Mouse (Mus musculus) kidney, postnatal 25 days (tissue): Measurements from ENCODE around the gene Kalrn.

Source experiments
- DNase-seq, 2 experiments: peaks; one replicate each; pipeline ENCODE4 v3.0.0; 2021; ENCODE audit warnings: mixed read lengths in 2 of 2

Kalrn gene

DNA sequence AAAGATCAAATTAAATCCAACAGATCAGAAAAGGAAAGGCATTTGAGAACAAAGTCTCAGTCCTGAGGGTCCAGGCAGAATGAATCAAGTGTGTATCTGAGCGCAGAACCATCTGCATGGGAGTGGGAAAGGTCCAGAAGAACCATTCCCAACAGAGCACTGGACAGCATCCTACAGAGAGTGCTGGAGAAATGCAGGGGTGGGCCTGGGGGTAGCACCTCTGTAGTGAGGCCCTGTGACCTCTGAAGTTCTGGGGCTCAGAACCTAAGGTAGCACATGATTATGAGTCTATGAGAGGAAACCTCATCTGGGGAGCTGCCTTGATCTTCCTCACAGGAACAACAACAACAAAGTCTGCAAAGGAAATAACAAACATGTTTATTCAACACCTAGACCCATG lies 20.6 kb downstream of the Kalrn start:
- DNase-seq, result no peak

DNA sequence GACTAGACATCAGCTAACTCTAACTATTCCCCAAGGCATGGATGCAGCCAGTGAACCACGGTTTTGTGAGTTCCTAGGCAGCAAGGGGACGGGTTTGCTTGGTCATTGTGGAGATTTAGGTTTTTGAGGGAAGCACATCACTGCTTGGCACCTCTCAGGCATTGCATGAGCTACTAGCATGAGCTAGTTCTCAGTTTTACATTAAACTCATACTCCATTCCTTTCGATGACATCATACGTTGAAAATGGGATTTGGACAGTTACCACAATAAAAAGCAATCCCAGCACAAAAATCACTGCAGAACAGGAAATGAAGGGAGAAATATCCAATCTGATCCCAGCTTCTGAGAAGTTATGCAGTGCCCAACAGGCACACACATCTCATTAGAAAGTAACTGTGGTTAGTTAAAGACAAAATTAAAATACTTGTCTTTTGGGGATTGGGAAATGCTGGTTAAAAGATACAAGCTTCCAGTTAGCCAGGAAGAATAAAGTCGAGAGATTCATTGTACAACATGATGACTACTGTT lies 23.8 kb downstream of the Kalrn start:
- no peak for DNase-seq

DNA sequence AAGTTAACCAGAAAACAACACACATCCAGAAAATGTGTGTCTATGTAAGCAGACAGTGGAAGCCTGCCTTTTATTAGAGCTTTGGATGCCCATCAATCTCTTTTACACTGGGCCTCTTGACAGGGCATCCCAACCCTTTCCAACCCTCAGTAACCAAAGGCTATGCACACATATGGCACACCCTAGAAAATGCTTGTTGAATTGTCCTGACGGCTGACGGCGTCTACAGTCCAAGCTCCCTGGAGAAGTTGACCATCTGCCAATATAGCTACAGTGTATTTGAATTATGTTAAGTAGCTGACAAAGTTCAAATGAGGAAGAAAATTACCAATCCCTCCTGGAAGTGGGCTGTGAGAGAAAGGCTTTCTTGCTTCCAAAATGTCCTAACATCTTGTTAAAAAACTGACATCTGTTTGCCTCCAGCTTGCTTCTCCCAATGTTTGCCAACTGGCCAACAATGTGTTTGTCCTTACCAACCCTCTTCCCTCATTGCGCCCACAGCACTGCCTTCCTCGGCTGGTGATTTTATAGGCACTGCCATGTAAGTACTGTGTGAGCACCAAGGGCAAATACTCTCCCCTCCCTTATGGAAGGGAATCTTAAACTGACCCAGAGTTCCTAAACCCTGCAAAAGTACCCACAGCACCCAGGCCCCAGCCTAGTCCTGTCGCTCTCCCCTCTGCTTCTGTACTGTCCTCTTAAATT lies 26.4 kb downstream of the Kalrn start:
- no peak for DNase-seq

DNA sequence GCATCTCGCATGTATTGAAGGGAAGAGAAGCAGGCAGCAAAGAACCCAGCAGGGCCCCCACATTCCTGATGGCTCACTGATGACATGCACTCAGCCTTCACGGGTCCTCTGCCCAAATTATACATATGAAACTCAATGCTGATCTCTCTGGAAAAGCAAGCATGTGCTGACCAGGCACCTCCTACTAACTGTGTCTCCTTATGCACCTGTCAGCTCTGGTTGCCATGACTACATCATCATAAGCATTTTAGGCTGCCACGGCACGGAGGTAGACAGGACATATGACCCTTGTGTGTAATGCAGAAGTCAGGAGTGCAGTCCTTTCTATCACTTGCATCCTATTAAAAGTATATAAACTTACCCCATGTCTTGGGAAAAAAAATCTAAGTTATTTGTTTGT lies 29.6 kb downstream of the Kalrn start:
- DNase-seq, result no peak

DNA sequence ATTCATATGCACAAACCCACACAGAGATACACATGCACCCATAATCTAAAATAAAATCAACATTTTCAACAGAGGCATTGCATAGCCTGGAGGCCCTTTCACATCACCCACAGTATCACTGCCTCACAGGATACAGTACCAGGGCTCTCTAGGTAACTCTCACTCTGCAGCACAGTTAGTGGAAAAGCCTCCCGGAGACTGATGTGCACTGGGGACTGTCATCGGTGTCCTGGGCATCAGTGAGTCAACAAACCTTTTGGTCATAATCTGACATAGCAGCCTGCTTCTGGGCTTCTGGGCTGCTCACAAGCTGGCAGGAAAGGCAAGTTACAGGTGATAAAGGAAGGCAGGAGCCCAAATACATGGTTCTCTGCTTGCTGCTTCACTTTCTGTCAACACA lies 31.0 kb downstream of the Kalrn start:
- no peak for DNase-seq

DNA sequence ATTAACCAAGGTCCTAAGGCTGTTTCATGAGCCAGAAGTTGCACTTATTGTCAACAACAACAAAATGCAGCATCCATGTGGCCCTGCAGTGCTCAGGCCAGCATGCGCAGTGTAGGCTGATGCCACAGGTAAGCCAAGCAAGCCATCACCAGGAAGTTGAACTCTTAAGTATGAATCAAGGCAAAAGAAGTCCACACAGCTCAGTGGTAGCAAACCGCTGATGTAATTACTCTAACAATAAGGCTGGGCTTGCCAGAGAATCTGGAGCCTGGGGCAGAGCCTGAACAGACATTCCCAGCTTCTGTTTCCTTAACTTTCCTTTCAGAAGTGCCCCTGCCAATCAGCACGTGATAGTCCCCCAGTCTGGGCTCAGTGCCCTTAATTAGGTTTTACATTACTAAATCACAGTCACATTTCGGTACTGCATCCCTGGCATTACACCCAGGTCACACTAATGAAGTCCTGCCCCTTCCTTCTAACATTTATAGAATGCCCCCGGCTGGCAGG lies 34.6 kb downstream of the Kalrn start:
- DNase-seq, result no peak

DNA sequence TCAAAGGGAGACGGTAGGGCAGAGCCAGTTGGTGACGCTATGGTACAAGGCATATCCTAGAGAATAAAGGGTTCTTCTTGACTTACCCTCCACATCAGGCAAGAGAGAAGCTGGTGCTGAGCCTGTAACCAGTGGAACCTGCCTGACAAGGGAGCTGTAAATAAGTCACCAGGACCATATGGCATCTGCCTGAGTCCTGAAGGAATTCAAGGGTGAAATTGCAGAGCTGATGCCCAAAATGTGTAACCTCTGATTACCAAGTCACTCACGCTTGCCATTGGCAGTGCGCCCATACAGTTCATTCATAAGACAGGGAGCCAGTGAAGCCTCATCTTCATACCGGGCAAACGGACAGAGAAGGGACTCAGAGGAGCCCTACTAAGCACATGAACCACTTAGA lies 37.0 kb downstream of the Kalrn start:
- peak; percentile 75 to 78 for DNase-seq

DNA sequence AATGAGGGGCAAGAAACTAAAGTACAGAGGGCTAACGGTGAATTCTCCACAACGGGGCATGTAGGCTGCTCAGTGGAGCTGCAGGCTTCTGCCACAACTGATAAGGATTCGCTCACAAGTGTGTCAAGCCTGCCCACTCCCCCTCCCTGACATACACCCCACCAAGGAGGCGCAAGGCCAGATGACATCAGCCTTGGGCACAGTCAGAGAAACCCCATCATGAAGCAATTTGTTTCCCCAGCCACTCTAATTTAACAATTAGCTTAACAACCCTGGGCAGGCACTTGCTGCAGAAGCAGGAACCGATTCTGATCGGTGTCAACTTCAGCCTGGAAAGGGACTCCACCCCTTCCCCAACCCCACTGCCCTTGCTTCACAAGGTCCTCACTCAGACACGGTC lies 38.2 kb downstream of the Kalrn start:
- peak in 1 of 2 experiments; percentile 29 for DNase-seq

DNA sequence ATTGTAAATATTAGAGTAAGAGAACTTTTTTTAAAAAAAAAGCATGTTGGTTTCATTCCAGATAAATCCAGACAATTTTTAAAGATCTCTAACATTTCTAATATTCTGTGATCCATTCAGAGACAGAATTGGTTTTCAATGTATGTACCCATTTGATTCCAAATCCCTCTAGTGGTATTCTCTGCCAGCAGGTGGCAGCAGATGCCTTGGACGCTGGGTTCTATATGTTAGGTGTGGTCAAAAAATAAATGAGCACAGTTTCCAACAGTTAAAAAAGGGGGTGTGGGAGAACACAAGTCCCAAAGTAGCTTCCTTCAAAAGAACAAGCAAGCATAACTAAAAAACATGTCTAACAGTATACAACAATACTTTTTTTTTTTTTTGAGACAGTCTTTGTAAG lies 41.8 kb downstream of the Kalrn start:
- peak; percentile 61 to 77 for DNase-seq

DNA sequence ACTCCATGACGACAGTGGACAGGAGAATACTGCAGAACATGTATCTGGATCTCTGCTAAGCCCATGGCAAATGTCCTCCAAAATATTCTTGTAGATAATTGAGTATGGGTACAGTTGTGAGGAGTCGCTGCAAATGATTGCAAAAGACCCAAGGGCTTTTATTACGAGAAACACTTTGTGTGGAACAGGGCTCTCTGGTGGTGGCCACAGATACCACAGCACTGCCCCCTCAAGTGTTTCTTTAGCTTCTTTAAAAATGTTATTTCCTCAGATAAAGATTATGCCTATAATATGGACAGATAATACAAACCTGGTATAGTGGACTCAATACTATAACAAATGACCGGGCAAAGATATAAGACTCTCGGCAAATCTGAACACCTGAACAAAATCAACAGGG lies 43.3 kb downstream of the Kalrn start:
- DNase-seq, result no peak

DNA sequence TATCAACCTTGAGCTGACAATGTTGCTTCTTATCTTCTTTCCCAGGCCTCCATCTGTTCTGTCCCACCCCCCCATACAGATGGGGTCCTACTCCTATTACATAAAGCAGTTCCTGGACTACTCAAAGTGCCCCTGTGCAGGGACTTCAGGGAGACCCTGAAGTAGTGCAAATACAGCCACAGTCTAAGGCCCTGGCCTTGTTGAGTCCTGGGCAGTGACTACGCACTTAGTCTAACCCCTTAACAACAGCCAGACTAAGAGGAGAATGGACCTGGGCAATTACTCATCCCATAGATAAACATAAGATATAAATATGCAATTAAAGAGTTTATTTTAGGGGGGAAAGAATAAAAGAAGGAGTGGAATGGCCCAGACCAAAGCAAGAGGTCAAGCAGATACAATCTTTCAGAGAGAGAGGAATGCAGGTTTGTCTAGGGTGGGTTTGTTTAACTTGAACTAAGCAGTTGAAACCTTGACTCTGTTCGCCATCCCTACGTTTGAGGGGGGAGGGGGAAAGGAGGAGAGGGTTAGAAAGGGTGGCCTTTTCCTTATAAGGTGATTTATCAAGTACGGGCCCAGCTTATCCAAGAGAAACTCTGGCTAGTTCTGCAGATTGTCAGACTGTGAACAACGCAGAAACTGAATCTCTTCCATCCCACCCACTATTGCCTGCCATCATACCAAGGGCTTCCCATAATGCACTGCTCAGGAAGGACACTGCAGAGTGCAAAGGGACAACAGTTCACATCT lies 44.9 kb downstream of the Kalrn start:
- DNase-seq, result no peak

DNA sequence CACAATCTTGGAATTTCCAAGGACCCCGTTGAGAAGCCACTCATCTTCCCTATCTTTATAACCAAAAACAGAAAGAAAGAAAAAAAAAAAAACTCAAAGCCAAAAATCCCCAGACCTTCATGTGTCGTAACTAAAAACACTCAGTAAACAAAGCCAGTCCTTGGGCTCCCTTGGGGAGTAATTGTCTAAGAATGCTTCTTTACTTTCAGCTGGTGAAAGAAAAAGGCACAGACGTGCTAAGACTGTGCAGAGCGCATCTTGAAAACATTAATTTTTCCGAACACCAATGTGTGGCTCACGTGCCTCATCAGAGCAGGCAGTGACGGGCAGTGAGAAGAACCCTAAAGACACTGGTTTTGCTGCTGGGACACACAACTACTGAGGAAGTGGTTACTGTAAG lies 47.0 kb downstream of the Kalrn start:
- no peak for DNase-seq

DNA sequence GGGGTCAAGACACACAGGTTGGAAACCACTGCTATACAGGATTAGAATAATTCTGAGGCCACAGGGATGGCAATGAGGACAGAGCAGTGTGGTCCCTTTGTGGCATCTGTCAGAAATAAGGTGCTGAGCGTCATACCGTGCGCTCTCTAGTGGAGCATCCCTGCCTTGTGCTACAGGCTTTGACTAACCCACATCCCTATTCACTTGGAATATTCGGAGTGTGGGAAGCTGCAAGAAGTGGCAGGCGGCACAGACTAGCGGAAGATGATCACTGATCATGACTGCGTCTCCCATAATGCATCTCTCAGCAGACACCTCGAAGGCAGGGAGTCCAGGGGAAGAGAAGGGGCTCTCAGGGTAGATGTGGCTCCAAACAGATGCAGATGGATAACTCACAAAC lies 47.5 kb downstream of the Kalrn start:
- DNase-seq, result peak in 1 of 2 experiments; percentile 20

DNA sequence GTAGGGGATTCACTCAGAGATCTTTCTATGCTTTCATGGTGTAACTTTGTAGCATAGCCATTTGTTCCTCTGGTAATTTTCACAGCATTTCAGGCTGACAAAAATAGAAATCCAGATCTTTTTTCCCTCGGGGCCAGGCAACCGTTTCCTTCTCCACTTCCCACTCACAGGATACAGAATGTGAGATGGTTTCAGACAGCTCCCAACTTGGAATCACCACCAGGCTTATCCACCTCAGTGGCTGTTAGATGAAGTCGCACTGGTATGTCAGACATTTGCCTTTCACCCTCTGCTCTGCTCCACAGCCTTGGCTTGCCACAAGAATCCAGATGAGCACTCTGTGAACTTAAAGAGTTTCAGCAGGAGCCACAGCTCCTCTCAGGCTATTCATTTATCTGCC lies 48.1 kb downstream of the Kalrn start:
- DNase-seq, result peak in 1 of 2 experiments; percentile 31

DNA sequence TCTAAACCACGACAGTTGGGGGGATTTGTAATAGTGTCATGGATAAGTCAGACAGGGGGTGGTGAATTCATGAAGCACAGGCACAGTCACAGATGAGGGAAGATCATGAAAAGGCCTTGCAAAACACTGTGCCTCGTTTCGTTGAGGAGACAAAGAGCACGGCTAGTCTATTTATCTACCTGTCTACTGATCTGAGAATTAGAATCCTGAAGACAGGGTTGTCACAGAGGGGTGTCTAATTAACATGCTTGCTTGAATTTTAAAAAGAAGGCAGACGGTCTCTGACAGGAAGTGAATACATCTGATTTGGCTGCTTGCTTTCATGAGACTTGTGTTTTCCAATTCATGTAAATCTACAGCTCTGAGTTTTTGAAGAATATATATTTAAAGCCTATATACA lies 52.3 kb downstream of the Kalrn start:
- no peak for DNase-seq

DNA sequence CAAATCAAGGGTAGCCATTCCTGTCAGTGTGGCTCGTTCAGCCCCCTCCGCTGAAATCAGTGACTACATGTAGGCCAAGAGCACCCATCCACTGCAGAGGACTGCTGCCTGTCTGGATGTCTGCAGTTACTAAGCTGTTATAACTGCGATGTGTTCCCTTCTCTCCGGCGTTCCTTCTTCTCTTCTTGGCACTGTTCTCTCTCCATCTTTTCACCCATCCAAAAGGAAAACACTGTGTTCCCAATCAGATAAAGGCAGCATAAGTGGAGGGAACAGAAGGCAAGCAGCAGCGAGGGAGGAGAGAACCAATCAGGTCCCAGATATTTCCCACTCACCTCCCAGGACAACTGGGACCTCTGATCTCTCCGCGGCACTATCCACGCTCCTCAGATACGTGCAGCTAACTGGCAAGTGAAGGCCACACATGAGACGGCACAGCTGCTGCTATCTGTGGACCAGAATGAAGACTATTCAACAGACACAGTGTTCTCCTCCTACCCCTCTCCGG lies 56.4 kb downstream of the Kalrn start:
- peak in 1 of 2 experiments; percentile 26 for DNase-seq

DNA sequence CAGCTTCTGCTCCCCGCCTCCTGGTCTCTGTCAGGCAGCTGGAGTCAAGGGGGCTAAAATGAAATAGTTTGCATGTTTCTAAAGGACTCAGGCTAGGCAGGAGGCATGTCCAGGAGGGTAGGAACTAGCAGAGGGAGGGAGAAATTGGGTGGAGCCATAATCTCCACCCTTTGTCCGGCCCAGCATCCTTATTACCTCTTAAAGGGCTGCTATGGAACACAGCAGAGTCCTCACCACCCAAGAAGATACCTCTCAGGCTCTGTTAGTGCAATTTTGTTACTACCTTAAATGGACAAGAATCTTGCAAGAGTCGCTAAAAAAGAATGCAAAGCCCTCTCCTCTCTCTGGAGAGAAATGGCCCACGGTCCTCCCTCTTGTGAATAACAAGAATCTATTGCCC lies 57.8 kb downstream of the Kalrn start:
- DNase-seq, result no peak

DNA sequence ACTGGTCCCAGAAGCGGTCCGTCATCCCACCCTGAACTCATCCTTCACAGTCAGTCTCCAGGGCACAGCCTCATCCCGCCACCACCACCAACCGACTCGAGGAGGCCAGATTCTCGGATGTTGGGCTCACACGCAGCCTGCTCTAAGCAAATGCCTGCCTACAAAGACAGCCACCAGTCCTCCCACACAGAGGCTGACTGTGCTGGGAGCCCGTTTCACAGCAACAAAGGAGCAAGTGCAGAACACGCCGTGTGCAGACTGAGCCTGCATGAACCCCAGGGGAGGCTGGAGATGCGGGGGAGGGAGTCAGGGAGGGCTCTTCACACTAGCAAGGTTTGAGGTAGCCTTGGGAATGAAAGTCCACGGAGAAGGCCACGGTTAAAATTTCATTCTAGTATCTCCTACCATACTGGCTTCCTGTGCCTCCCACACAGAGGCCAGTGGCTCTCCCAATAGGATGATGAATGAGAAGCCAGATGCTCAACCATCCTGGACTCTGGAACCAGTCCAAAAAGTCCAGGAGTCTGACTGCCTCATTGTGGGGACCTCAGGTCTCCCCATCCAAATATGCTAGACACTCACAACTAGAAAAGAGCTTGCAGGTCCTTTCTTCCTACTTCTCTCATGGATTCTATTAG lies 59.3 kb downstream of the Kalrn start:
- peak in 1 of 2 experiments; percentile 27 for DNase-seq

DNA sequence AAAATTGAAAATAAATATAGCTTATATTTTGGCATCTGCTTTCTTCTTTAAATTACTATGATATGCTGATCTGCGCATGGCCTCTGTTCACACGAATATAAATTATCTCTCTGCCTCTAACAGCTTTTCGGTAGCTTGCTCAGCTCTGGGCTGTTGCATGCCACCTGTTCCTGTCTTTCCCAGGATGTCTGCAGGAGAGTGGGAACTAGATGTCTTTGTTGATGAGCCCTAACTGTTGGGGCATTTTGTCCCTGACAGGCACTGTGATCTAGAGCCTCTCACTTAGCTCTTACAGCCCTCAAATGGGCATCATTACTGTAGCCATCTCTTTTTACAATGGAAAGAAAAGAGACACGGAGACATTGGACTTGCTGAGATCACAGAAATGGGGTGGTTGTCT lies 61.0 kb downstream of the Kalrn start:
- no peak for DNase-seq

DNA sequence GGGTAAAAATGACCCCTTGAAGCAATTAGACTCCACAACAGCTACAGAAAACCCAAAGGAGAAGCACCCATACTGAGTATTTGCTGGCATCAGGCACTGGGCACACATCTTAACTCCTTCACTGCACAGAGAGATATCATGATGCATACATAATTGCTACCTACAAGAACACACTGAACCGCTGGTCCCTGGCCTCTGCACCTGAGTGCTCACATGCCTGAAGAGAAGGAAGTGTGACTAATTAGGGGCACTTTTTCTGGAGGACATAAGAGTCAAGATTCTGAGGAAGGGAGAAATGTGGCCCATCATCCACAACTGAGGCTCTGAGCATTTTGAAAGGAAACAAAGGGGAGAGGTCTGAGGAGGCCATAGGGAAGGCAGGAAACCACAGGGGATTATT lies 65.2 kb downstream of the Kalrn start:
- DNase-seq, result no peak

DNA sequence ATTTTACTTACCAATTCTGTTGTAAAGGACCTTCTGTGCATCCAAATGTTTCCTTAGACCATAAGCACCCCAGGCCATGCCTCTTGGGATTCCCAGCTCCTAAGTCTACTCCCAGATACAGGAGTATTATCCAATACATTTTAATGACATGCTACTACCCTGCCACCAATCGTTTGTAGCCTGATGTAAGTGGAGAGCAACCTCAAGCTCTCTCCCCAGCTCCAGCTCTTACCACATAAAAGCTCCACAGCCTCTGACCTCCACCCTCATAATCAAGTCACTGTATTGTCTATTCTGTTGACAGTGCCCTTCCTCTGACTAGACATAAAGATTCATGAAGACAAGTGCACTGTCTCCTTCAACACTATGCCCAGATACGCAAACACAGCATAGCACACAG lies 67.3 kb downstream of the Kalrn start:
- DNase-seq, result no peak

DNA sequence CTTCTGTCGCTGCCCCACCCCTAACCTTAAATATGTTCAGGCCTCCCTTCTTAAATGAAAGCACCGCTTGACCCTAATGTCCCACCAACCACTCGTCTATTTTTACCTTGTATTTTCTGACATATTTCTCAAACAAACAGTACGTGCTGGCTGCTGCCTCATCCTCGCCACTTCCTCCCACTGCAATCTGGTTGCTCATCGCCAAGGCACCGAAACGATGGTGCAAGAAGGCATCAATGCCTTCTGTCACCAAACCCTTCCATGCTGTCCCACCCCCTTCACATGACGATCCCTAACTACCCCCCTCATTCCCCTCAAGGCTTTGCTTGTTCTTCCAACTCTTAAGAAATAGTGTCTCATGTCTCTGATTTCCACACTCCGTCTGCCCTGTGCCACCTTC lies 69.1 kb downstream of the Kalrn start:
- DNase-seq, result no peak

DNA sequence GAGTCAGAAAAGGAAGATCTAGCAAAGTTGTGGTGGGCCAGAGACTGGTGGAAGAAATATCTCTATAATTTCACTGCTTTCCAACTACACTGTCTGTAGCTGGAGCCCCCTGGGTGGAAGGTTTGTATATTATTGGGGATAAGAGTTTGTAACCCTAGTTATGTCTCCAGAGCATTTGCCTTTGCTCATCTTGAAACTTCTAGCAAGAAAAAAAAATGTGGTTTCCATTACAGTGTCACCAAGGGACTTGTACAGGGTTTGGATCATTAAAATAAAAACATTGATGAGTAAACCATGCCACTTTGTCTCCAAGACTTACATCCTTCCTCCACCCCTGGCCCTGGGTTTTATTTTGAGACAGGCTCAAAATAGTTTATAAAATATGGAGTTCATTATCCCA lies 71.2 kb downstream of the Kalrn start:
- no peak for DNase-seq
